Mouse (Mus musculus): ENCODE data around the gene Arl5a. TPM values are rescaled to one million over a fixed set of nuclear protein-coding genes. Genes with fewer than 3 reads are reported as not detected.
A peak's percentile ranks its signal among the peaks of the same experiment; 100 is the strongest.

Gene Arl5a
- polyA plus RNA-seq, 1 experiment from 2014 or later, result 22.0 TPM

DNA sequence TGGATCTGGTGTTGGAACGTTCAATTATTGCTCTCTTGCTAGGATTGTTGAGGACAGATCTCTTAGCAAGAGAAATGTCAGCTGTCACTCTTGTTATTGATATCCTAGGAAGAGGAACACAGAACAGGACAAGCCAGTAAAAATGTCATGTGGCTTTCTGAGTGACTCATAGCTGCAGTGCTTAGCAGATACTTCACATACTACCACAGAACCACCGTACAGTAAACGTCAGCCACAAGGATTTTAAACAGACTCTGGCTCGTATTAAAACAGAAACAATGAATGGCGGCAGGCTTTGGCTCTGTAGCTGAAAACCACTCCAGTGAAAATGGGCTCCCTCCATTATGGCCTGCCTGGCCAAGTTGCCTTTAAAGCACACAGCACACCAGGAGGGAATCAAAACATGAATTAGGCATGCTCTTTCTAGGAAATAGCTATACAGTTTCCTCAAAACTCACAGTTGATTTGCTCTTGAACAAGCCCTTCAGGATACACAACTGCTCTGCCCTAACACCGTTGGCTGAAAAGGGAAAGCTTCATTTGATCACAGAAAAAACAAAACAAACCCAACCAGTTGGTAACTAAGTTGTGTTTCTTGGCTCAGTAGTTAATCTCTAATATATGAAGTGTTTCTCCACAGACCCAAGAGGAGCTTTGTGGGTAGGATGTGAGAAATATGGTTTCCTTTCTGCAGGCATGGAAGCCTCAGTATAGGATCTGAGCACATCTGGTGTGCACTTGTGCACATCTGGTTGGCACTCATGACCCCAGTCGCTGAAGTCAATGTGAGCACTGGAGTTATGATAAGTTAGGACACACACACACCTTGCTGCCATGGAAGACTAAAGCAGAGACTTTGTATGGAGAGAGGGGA is 31.1 kb upstream of the Arl5a start:
- Histone ChIP-seq H3K9ac (replicated peaks; ENCODE audit: low read depth) (no peak overlapping the region), H3K9me3 (ENCODE audit: low read length) (no peaks in the 10 kb centered on the region), H3K27me3 (replicated peaks; ENCODE audit: insufficient read depth, low read length) (no peaks in the 10 kb centered on the region), H3K36me3 (ENCODE audit: insufficient read depth, low read length) (no peaks in the 10 kb centered on the region), H3K4me1 (ENCODE audit: insufficient read depth, low read depth, low read length) (no peaks in the 10 kb centered on the region), H3K27ac (ENCODE audit: low read length) (no peak overlapping the region), H3K4me3 (ENCODE audit: low read depth, low read length) (no peak overlapping the region), H3K4me2 (replicated peaks; ENCODE audit: low read depth, low read length) (no peak overlapping the region)
- ATAC-seq (peak; percentile 47), DNase-seq (ENCODE audit: low spot score) (no peak)
- 52% methylated on average over 7 of the region's 7 CpGs for WGBS
- TF ChIP-seq CTCF (IDR thresholded peaks at IDR 0.05) (no peak), EP300 (IDR thresholded peaks at IDR 0.05) (no peak)

DNA sequence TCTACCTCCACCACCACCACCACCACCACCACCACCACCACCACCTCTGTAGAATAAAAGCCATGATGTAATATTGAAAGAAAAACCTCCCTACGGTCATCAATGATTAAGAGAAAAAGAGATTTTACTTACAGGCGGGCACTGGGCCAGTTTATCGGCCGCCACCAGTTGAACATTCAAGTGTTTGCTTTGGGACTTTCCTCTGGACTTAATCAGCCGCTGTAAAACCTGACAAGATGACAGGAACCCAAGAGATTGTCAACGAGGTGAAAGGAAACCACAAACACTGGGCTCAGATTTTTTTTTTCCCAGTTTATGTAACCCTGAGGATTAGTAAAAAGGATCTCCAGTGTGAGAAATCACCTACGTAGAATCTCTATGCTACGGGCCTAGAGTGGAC is 25.1 kb upstream of the Arl5a start:
- H3K9me3 ChIP-seq (ENCODE audit: low read length), result no peaks in the 10 kb centered on the region
- no peak for ATAC-seq
- H3K27ac ChIP-seq (ENCODE audit: low read length), result no peak overlapping the region
- H3K9ac ChIP-seq (replicated peaks; ENCODE audit: low read depth), result no peak overlapping the region
- DNase-seq (ENCODE audit: low spot score), result peak; percentile 41
- TF ChIP-seq CTCF (IDR thresholded peaks at IDR 0.05) (no peak), EP300 (IDR thresholded peaks at IDR 0.05) (no peak)
- no peak overlapping the region for H3K4me3 ChIP-seq (ENCODE audit: low read depth, low read length)
- no peaks in the 10 kb centered on the region for H3K27me3 ChIP-seq (replicated peaks; ENCODE audit: insufficient read depth, low read length)
- no peaks in the 10 kb centered on the region for H3K4me1 ChIP-seq (ENCODE audit: insufficient read depth, low read depth, low read length)
- WGBS, result 47% methylated on average over 8 of the region's 8 CpGs
- no peak overlapping the region for H3K4me2 ChIP-seq (replicated peaks; ENCODE audit: low read depth, low read length)
- no peaks in the 10 kb centered on the region for H3K36me3 ChIP-seq (ENCODE audit: insufficient read depth, low read length)

DNA sequence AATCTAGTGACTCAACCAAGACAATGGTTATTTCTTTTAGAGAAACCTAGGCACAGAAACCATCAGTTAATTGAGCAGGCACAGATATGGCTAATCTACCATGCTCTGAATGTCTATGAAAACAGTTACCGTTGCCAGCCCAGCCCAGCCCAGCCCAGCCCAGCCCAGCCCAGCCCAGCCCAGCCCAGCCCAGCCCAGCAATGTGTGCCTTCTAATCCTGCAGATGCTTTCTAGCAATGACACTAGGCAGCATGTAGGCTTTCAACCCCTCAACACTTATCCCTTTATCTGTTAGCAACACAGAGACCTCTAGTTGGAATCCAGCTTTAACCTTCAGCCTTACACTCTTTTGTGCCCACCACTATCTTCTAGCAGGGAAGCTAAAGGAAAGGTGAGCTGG is 24.2 kb upstream of the Arl5a start:
- no peaks in the 10 kb centered on the region for H3K4me1 ChIP-seq (ENCODE audit: insufficient read depth, low read depth, low read length)
- WGBS, result 42% methylated on average over 1 of the region's 1 CpGs

DNA sequence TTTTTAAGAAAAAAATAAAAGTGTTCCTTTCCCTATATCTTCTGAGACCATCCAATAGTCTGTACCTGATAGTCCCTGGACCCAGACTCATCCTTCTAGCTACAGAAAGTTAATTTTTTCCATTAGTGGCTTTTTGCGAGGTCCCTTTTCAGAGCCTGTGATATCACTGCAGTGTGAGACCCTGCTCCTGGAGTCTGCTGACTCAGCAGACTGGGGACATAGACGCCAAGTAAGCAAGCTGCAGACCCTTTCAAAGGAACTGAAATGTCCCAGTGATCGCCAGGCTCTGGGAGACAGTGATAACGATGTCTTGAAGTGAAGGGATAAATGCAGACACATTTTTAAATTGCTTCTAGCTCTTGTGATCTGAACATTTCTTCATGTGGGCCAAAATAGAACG is 21.9 kb upstream of the Arl5a start:
- Histone ChIP-seq H3K4me3 (ENCODE audit: low read depth, low read length) (no peak overlapping the region), H3K4me2 (replicated peaks; ENCODE audit: low read depth, low read length) (no peak overlapping the region), H3K4me1 (ENCODE audit: insufficient read depth, low read depth, low read length) (no peaks in the 10 kb centered on the region), H3K27me3 (replicated peaks; ENCODE audit: insufficient read depth, low read length) (no peaks in the 10 kb centered on the region), H3K9me3 (ENCODE audit: low read length) (no peaks in the 10 kb centered on the region), H3K9ac (replicated peaks; ENCODE audit: low read depth) (no peak overlapping the region), H3K27ac (ENCODE audit: low read length) (no peak overlapping the region), H3K36me3 (ENCODE audit: insufficient read depth, low read length) (no peaks in the 10 kb centered on the region)
- TF ChIP-seq CTCF (IDR thresholded peaks at IDR 0.05) (no peak), EP300 (IDR thresholded peaks at IDR 0.05) (no peak)
- WGBS, result 48% methylated on average over 5 of the region's 5 CpGs
- ATAC-seq, result no peak
- no peak for DNase-seq (ENCODE audit: low spot score)

More for the DNA sequence above, 24.2 kb upstream of the Arl5a start:
- Histone ChIP-seq H3K9me3 (ENCODE audit: low read length) (no peaks in the 10 kb centered on the region), H3K27me3 (replicated peaks; ENCODE audit: insufficient read depth, low read length) (no peaks in the 10 kb centered on the region), H3K9ac (replicated peaks; ENCODE audit: low read depth) (no peak overlapping the region), H3K4me2 (replicated peaks; ENCODE audit: low read depth, low read length) (no peak overlapping the region), H3K4me3 (ENCODE audit: low read depth, low read length) (no peak overlapping the region), H3K27ac (ENCODE audit: low read length) (no peak overlapping the region), H3K36me3 (ENCODE audit: insufficient read depth, low read length) (no peaks in the 10 kb centered on the region)
- DNase-seq (ENCODE audit: low spot score) (no peak), ATAC-seq (no peak)
- TF ChIP-seq EP300 (IDR thresholded peaks at IDR 0.05), result no peak
- TF ChIP-seq CTCF (IDR thresholded peaks at IDR 0.05), result no peak

GRCm38 (mm10) chr2:52442125-52442524 is 17.4 kb upstream of the Arl5a start:
- no peak overlapping the region for H3K4me2 ChIP-seq (replicated peaks; ENCODE audit: low read depth, low read length)
- peak; percentile 76 for DNase-seq (ENCODE audit: low spot score)

DNA sequence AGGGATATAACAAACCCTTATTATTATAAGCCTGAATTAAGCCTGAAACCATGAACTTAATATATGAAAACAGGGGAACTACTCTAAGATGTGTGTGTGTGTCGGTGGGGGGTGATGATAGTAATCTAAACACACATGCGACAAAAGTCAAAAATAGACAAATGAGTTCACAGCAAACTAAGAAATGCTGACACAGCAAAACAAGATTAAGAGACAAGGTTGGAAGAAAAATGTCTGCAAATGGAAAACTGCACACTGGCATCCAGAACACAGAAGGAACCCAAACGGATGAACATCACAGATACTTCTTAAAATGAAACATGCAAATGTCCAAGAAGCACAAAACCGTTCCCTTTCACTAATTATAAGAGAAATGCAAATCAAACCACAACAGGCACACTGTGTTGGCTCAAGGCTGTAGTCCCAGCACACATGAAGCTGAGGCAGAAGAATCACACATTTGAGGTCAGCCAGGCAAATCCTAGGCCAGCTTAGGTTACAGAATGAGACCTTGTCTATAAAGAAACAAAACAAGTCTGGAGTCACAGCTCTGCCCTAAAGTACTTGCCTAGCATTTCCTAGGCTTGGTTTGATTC is 15.8 kb upstream of the Arl5a start:
- Histone ChIP-seq H3K4me3 (ENCODE audit: low read depth, low read length) (no peak overlapping the region), H3K36me3 (ENCODE audit: insufficient read depth, low read length) (no peaks in the 10 kb centered on the region), H3K4me2 (replicated peaks; ENCODE audit: low read depth, low read length) (no peak overlapping the region), H3K9ac (replicated peaks; ENCODE audit: low read depth) (no peak overlapping the region), H3K27ac (ENCODE audit: low read length) (no peak overlapping the region), H3K4me1 (ENCODE audit: insufficient read depth, low read depth, low read length) (peaks cover 8% of the 10 kb centered on the region; the same call in 1 of the 2 replicates), H3K27me3 (replicated peaks; ENCODE audit: insufficient read depth, low read length) (no peaks in the 10 kb centered on the region), H3K9me3 (ENCODE audit: low read length) (no peaks in the 10 kb centered on the region)
- 85% methylated on average over 4 of the region's 4 CpGs for WGBS
- DNase-seq (ENCODE audit: low spot score), result no peak
- no peak for ATAC-seq
- TF ChIP-seq CTCF (IDR thresholded peaks at IDR 0.05) (no peak), EP300 (IDR thresholded peaks at IDR 0.05) (no peak)

More at GRCm38 (mm10) chr2:52442125-52442524, 17.4 kb upstream of the Arl5a start:
- Histone ChIP-seq H3K27ac (ENCODE audit: low read length) (0 out of 2 replicates have a peak overlapping the region, but pooled peaks have one; percentile 1), H3K9me3 (ENCODE audit: low read length) (no peaks in the 10 kb centered on the region), H3K4me3 (ENCODE audit: low read depth, low read length) (no peak overlapping the region), H3K27me3 (replicated peaks; ENCODE audit: insufficient read depth, low read length) (no peaks in the 10 kb centered on the region), H3K9ac (replicated peaks; ENCODE audit: low read depth) (no peak overlapping the region), H3K4me1 (ENCODE audit: insufficient read depth, low read depth, low read length) (peaks cover 8% of the 10 kb centered on the region; the same call in 1 of the 2 replicates), H3K36me3 (ENCODE audit: insufficient read depth, low read length) (no peaks in the 10 kb centered on the region)
- peak; percentile 56 for ATAC-seq
- no peak for TF ChIP-seq CTCF (IDR thresholded peaks at IDR 0.05)
- TF ChIP-seq EP300 (IDR thresholded peaks at IDR 0.05), result peak; percentile 69; the same call in 1 of the 2 replicates
- WGBS, result 33% methylated on average over 5 of the region's 5 CpGs
